Mouse (Mus musculus): ENCODE data around the gene Stx18. TPM values are rescaled to one million over a fixed set of nuclear protein-coding genes. Genes with fewer than 3 reads are reported as not detected.

The Stx18 gene
- polyA plus RNA-seq, 1 experiment from 2014 or later = 71.4 TPM

- ATAC-seq (replicated peaks; ENCODE audit: insufficient number of reproducible peaks, low FRiP score, low TSS enrichment, low read depth) (no peak), DNase-seq (ENCODE audit: low spot score) (no peak)
- no peak overlapping the region for H3K4me2 ChIP-seq (ENCODE audit: low read depth, low read length)
- no peak overlapping the region for H3K9ac ChIP-seq (replicated peaks; ENCODE audit: low read length)
- WGBS = 93% methylated on average over 2 of the region's 2 CpGs
- H3K36me3 ChIP-seq (replicated peaks; ENCODE audit: control insufficient read depth, insufficient read depth, low read depth, low read length) = no peaks in the 10 kb centered on the region; the same call in 1 of the 2 replicates
- no peak overlapping the region for H3K4me3 ChIP-seq (ENCODE audit: low read depth, low read length)
- H3K27ac ChIP-seq (replicated peaks; ENCODE audit: low read depth, low read length) = no peak overlapping the region
- H3K4me1 ChIP-seq (ENCODE audit: control insufficient read depth, insufficient read depth, low read length) = no peaks in the 10 kb centered on the region
- no peaks in the 10 kb centered on the region for H3K27me3 ChIP-seq (ENCODE audit: control insufficient read depth, insufficient read depth, low read length)
- no peaks in the 10 kb centered on the region for H3K9me3 ChIP-seq (replicated peaks; ENCODE audit: control insufficient read depth, low read length)
Measured at GRCm38 (mm10) chr5:38114526-38114925, 76.0 kb downstream of the Stx18 start.

DNA sequence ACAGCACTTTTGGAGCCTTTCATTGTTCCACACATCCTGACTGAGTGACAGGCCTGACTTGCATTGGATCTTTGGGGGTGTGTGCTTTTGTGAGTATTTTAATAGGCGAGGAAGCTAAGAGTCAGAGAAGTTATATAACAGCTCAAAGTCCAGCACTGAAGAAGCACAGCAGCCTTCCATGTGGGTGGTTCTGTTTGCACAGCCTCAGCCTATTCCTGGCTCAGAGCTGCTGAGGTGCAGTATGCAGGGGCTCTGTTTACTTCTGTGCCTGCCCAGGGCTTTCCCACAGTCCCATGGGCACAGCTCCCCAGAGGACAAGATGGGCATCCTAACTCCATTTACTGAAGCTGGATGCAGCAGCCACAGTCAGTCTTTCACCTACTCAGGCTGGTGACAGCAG lies 78.5 kb downstream of the Stx18 start:
- Histone ChIP-seq H3K27ac (replicated peaks; ENCODE audit: low read depth, low read length) (no peak overlapping the region), H3K4me3 (ENCODE audit: low read depth, low read length) (no peak overlapping the region), H3K4me2 (ENCODE audit: low read depth, low read length) (no peak overlapping the region), H3K4me1 (ENCODE audit: control insufficient read depth, insufficient read depth, low read length) (no peaks in the 10 kb centered on the region), H3K9ac (replicated peaks; ENCODE audit: low read length) (no peak overlapping the region), H3K9me3 (replicated peaks; ENCODE audit: control insufficient read depth, low read length) (no peaks in the 10 kb centered on the region), H3K36me3 (replicated peaks; ENCODE audit: control insufficient read depth, insufficient read depth, low read depth, low read length) (no peaks in the 10 kb centered on the region), H3K27me3 (ENCODE audit: control insufficient read depth, insufficient read depth, low read length) (no peaks in the 10 kb centered on the region)
- ATAC-seq (replicated peaks; ENCODE audit: insufficient number of reproducible peaks, low FRiP score, low TSS enrichment, low read depth) (no peak), DNase-seq (ENCODE audit: low spot score) (no peak)
- 73% methylated on average over 1 of the region's 1 CpGs for WGBS

GRCm38 (mm10) chr5:38119268-38119667 lies 80.7 kb downstream of the Stx18 start:
- Histone ChIP-seq H3K4me3 (ENCODE audit: low read depth, low read length) (no peak overlapping the region), H3K4me2 (ENCODE audit: low read depth, low read length) (no peak overlapping the region), H3K4me1 (ENCODE audit: control insufficient read depth, insufficient read depth, low read length) (no peaks in the 10 kb centered on the region), H3K9ac (replicated peaks; ENCODE audit: low read length) (no peak overlapping the region), H3K36me3 (replicated peaks; ENCODE audit: control insufficient read depth, insufficient read depth, low read depth, low read length) (no peaks in the 10 kb centered on the region), H3K9me3 (replicated peaks; ENCODE audit: control insufficient read depth, low read length) (no peaks in the 10 kb centered on the region), H3K27me3 (ENCODE audit: control insufficient read depth, insufficient read depth, low read length) (no peaks in the 10 kb centered on the region), H3K27ac (replicated peaks; ENCODE audit: low read depth, low read length) (no peak overlapping the region)
- DNase-seq (ENCODE audit: low spot score) (no peak), ATAC-seq (replicated peaks; ENCODE audit: insufficient number of reproducible peaks, low FRiP score, low TSS enrichment, low read depth) (no peak)
- WGBS = 90% methylated on average over 5 of the region's 5 CpGs

- Histone ChIP-seq H3K27ac (replicated peaks; ENCODE audit: low read depth, low read length) (no peak overlapping the region), H3K4me1 (ENCODE audit: control insufficient read depth, insufficient read depth, low read length) (no peaks in the 10 kb centered on the region), H3K9me3 (replicated peaks; ENCODE audit: control insufficient read depth, low read length) (no peaks in the 10 kb centered on the region), H3K9ac (replicated peaks; ENCODE audit: low read length) (no peak overlapping the region), H3K4me3 (ENCODE audit: low read depth, low read length) (no peak overlapping the region), H3K4me2 (ENCODE audit: low read depth, low read length) (no peak overlapping the region), H3K27me3 (ENCODE audit: control insufficient read depth, insufficient read depth, low read length) (no peaks in the 10 kb centered on the region), H3K36me3 (replicated peaks; ENCODE audit: control insufficient read depth, insufficient read depth, low read depth, low read length) (no peaks in the 10 kb centered on the region)
- DNase-seq (ENCODE audit: low spot score) (no peak), ATAC-seq (replicated peaks; ENCODE audit: insufficient number of reproducible peaks, low FRiP score, low TSS enrichment, low read depth) (no peak)
- WGBS = 91% methylated on average over 7 of the region's 7 CpGs
Measured at GRCm38 (mm10) chr5:38121699-38122098, 83.2 kb downstream of the Stx18 start.

- no peak overlapping the region for H3K4me2 ChIP-seq (ENCODE audit: low read depth, low read length)
- no peak overlapping the region for H3K4me3 ChIP-seq (ENCODE audit: low read depth, low read length)
- no peak overlapping the region for H3K9ac ChIP-seq (replicated peaks; ENCODE audit: low read length)
- ATAC-seq (replicated peaks; ENCODE audit: insufficient number of reproducible peaks, low FRiP score, low TSS enrichment, low read depth) = no peak
- no peaks in the 10 kb centered on the region for H3K9me3 ChIP-seq (replicated peaks; ENCODE audit: control insufficient read depth, low read length)
- WGBS = 84% methylated on average over 13 of the region's 13 CpGs
- no peak for DNase-seq (ENCODE audit: low spot score)
- H3K27me3 ChIP-seq (ENCODE audit: control insufficient read depth, insufficient read depth, low read length) = no peaks in the 10 kb centered on the region
- H3K4me1 ChIP-seq (ENCODE audit: control insufficient read depth, insufficient read depth, low read length) = no peaks in the 10 kb centered on the region
- no peaks in the 10 kb centered on the region; the same call in 1 of the 2 replicates for H3K36me3 ChIP-seq (replicated peaks; ENCODE audit: control insufficient read depth, insufficient read depth, low read depth, low read length)
- no peak overlapping the region for H3K27ac ChIP-seq (replicated peaks; ENCODE audit: low read depth, low read length)
Measured at GRCm38 (mm10) chr5:38126519-38127306, 88.2 kb downstream of the Stx18 start.

GRCm38 (mm10) chr5:38129339-38129738 lies 90.8 kb downstream of the Stx18 start:
- no peaks in the 10 kb centered on the region for H3K9me3 ChIP-seq (replicated peaks; ENCODE audit: control insufficient read depth, low read length)
- H3K27me3 ChIP-seq (ENCODE audit: control insufficient read depth, insufficient read depth, low read length) = no peaks in the 10 kb centered on the region
- H3K4me2 ChIP-seq (ENCODE audit: low read depth, low read length) = no peak overlapping the region
- no peak overlapping the region for H3K27ac ChIP-seq (replicated peaks; ENCODE audit: low read depth, low read length)
- no peaks in the 10 kb centered on the region for H3K4me1 ChIP-seq (ENCODE audit: control insufficient read depth, insufficient read depth, low read length)
- H3K9ac ChIP-seq (replicated peaks; ENCODE audit: low read length) = no peak overlapping the region
- no peak for DNase-seq (ENCODE audit: low spot score)
- H3K36me3 ChIP-seq (replicated peaks; ENCODE audit: control insufficient read depth, insufficient read depth, low read depth, low read length) = no peaks in the 10 kb centered on the region; the same call in 1 of the 2 replicates
- 89% methylated on average over 2 of the region's 2 CpGs for WGBS
- ATAC-seq (replicated peaks; ENCODE audit: insufficient number of reproducible peaks, low FRiP score, low TSS enrichment, low read depth) = no peak
- no peak overlapping the region for H3K4me3 ChIP-seq (ENCODE audit: low read depth, low read length)

- H3K27me3 ChIP-seq (ENCODE audit: control insufficient read depth, insufficient read depth, low read length) = no peaks in the 10 kb centered on the region
- 93% methylated on average over 9 of the region's 9 CpGs for WGBS
- H3K36me3 ChIP-seq (replicated peaks; ENCODE audit: control insufficient read depth, insufficient read depth, low read depth, low read length) = peaks cover 6% of the 10 kb centered on the region
- H3K4me2 ChIP-seq (ENCODE audit: low read depth, low read length) = no peak overlapping the region
- DNase-seq (ENCODE audit: low spot score) (no peak), ATAC-seq (replicated peaks; ENCODE audit: insufficient number of reproducible peaks, low FRiP score, low TSS enrichment, low read depth) (no peak)
- no peak overlapping the region for H3K27ac ChIP-seq (replicated peaks; ENCODE audit: low read depth, low read length)
- no peak overlapping the region for H3K9ac ChIP-seq (replicated peaks; ENCODE audit: low read length)
- H3K4me3 ChIP-seq (ENCODE audit: low read depth, low read length) = no peak overlapping the region
- H3K9me3 ChIP-seq (replicated peaks; ENCODE audit: control insufficient read depth, low read length) = no peaks in the 10 kb centered on the region; the same call in 1 of the 2 replicates
- no peaks in the 10 kb centered on the region for H3K4me1 ChIP-seq (ENCODE audit: control insufficient read depth, insufficient read depth, low read length)
Measured at GRCm38 (mm10) chr5:38136247-38136646, 97.7 kb downstream of the Stx18 start.

- ATAC-seq (replicated peaks; ENCODE audit: insufficient number of reproducible peaks, low FRiP score, low TSS enrichment, low read depth) (no peak), DNase-seq (ENCODE audit: low spot score) (no peak)
- H3K4me3 ChIP-seq (ENCODE audit: low read depth, low read length) = no peak overlapping the region
- WGBS = 88% methylated on average over 9 of the region's 9 CpGs
- H3K36me3 ChIP-seq (replicated peaks; ENCODE audit: control insufficient read depth, insufficient read depth, low read depth, low read length) = peaks cover 6% of the 10 kb centered on the region
- H3K4me1 ChIP-seq (ENCODE audit: control insufficient read depth, insufficient read depth, low read length) = no peaks in the 10 kb centered on the region
- H3K4me2 ChIP-seq (ENCODE audit: low read depth, low read length) = no peak overlapping the region
- no peaks in the 10 kb centered on the region; the same call in 1 of the 2 replicates for H3K9me3 ChIP-seq (replicated peaks; ENCODE audit: control insufficient read depth, low read length)
- no peak overlapping the region for H3K27ac ChIP-seq (replicated peaks; ENCODE audit: low read depth, low read length)
- no peak overlapping the region for H3K9ac ChIP-seq (replicated peaks; ENCODE audit: low read length)
- H3K27me3 ChIP-seq (ENCODE audit: control insufficient read depth, insufficient read depth, low read length) = no peaks in the 10 kb centered on the region
Measured at GRCm38 (mm10) chr5:38137163-38137562, 98.6 kb downstream of the Stx18 start.

All from embryonic facial prominence, embryonic 11.5 days (tissue).